Mouse (Mus musculus): ENCODE measurements at regions not wholly inside any gene's neighbourhood (a gene's known extent, or its start where the extent isn't known, plus 50 kb on each side); places are given as distances from the start of the nearest gene placed in this dataset.

DNA sequence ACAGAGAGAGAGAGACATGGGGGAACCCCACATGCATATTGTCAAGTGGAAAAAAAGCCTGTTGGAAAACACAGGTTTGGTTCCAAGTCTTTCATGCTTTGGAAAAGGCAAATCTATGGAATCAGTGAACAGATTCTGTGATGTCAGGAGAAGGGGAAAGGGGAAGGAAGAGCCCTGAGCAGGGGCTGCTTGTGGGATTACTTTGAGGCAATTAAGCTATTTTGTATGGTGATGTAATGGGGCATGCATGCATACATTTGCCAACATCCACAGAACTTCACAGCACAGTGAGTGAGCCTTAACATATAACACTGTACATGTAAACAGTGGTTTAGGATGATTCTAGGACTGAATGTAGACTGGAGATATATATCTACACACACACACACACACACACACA is 221.0 kb upstream of the 9630041A04Rik start:
- H3K9ac ChIP-seq, result no peak overlapping the region
- ATAC-seq (ENCODE audit: low FRiP score), result no peak
- no peak overlapping the region for H3K27ac ChIP-seq
- H3K4me1 ChIP-seq (replicated peaks), result no peaks in the 10 kb centered on the region
- H3K4me2 ChIP-seq, result no peak overlapping the region
- no peak overlapping the region for H3K4me3 ChIP-seq
- no peaks in the 10 kb centered on the region; the same call in 1 of the 2 replicates for H3K9me3 ChIP-seq
- no peaks in the 10 kb centered on the region for H3K27me3 ChIP-seq
- H3K36me3 ChIP-seq, result no peaks in the 10 kb centered on the region

DNA sequence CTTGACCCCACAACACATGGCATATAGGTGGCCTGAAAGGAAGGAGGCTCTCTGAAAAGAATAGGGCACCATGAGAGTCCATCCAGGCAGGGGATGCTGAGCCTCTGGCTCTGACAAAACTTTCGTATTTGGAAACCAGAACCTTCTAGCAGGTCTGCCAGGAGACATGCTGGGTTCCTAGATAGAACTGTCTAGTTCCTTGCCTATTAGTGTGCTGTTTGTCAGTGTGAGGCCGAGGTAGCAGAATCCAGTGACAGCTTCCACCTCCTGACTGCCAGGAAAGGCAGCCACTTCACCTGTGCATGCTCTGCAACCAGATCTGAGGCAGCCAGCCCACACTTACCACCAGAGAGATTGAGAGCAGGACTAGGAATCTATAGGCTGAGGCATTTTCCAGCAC is 245.4 kb upstream of the 9630041A04Rik start:
- no peak overlapping the region for H3K9ac ChIP-seq
- no peaks in the 10 kb centered on the region for H3K9me3 ChIP-seq
- H3K27me3 ChIP-seq, result 0 out of 2 replicates have a peak, but pooled peaks cover 3% of the 10 kb centered on the region
- no peak overlapping the region for H3K4me2 ChIP-seq
- ATAC-seq (ENCODE audit: low FRiP score), result no peak
- no peak overlapping the region for H3K27ac ChIP-seq
- 86% methylated on average over 2 of the region's 2 CpGs for WGBS
- H3K4me3 ChIP-seq, result no peak overlapping the region
- H3K4me1 ChIP-seq (replicated peaks), result no peaks in the 10 kb centered on the region
- no peaks in the 10 kb centered on the region for H3K36me3 ChIP-seq

DNA sequence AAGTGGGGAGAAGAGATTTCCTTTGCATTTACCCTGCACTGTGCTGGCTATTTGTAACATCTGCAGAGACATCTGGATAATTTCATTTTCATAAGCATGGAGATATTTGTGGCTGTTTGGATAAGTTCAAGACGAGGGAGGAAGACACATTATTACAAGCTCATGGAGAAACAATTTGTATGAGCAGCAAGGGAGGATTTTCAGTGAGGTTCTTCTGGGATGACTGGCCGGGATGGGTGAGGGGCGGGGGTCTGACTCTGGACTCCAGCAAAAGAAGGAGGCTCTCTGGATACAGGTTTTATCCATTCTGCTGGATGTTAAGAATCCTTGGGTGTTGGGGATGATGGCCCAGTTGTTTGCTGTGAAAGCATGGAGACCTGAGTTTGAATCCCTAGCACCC is 246.5 kb upstream of the 9630041A04Rik start:
- Histone ChIP-seq H3K27ac (no peak overlapping the region), H3K4me2 (no peak overlapping the region), H3K4me1 (replicated peaks) (no peaks in the 10 kb centered on the region), H3K4me3 (no peak overlapping the region), H3K9ac (no peak overlapping the region), H3K9me3 (no peaks in the 10 kb centered on the region), H3K27me3 (0 out of 2 replicates have a peak, but pooled peaks cover 3% of the 10 kb centered on the region), H3K36me3 (no peaks in the 10 kb centered on the region)
- WGBS, result 81% methylated on average over 3 of the region's 3 CpGs
- no peak for ATAC-seq (ENCODE audit: low FRiP score)

- H3K36me3 ChIP-seq, result no peaks in the 10 kb centered on the region
- H3K9ac ChIP-seq, result no peak overlapping the region
- no peak for ATAC-seq (ENCODE audit: low FRiP score)
- no peaks in the 10 kb centered on the region for H3K9me3 ChIP-seq
- H3K27me3 ChIP-seq, result 0 out of 2 replicates have a peak, but pooled peaks cover 3% of the 10 kb centered on the region
- no peak overlapping the region for H3K4me3 ChIP-seq
- no peaks in the 10 kb centered on the region for H3K4me1 ChIP-seq (replicated peaks)
- no peak overlapping the region for H3K27ac ChIP-seq
- 74% methylated on average over 3 of the region's 3 CpGs for WGBS
- H3K4me2 ChIP-seq, result no peak overlapping the region
These were observed 247.7 kb upstream of the 9630041A04Rik start for GRCm38 (mm10) chr9:101613933-101614332.

GRCm38 (mm10) chr9:101613471-101613870 is 248.2 kb upstream of the 9630041A04Rik start:
- Histone ChIP-seq H3K9ac (no peak overlapping the region), H3K27me3 (0 out of 2 replicates have a peak, but pooled peaks cover 3% of the 10 kb centered on the region), H3K36me3 (no peaks in the 10 kb centered on the region), H3K4me2 (no peak overlapping the region), H3K27ac (no peak overlapping the region), H3K4me1 (replicated peaks) (no peaks in the 10 kb centered on the region), H3K9me3 (no peaks in the 10 kb centered on the region), H3K4me3 (no peak overlapping the region)
- 70% methylated on average over 2 of the region's 2 CpGs for WGBS
- ATAC-seq (ENCODE audit: low FRiP score), result no peak

DNA sequence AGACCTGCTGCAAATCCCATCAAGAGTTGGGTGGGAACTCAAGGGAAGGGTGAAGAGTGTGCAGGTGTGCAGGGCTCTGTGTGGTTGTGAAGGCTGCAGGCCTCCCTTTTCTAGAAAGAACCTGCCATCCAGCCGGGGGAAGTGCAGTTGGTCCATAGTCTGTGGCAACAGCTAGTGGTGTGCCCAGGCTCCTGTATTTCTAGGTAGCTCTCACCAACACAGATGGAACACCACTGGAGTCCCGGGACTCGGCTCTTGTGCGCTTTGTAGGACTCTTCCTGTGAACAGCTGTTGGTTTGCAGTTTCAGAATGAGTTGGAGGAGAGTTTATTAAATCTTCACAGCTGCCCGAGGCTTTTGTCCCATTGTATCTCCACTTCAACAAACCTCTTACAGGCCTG is 248.7 kb upstream of the 9630041A04Rik start:
- Histone ChIP-seq H3K27ac (no peak overlapping the region), H3K36me3 (no peaks in the 10 kb centered on the region), H3K9ac (no peak overlapping the region), H3K9me3 (no peaks in the 10 kb centered on the region), H3K4me2 (no peak overlapping the region), H3K4me1 (replicated peaks) (no peaks in the 10 kb centered on the region), H3K27me3 (0 out of 2 replicates have a peak, but pooled peaks cover 3% of the 10 kb centered on the region), H3K4me3 (no peak overlapping the region)
- 91% methylated on average over 5 of the region's 5 CpGs for WGBS
- no peak for ATAC-seq (ENCODE audit: low FRiP score)

DNA sequence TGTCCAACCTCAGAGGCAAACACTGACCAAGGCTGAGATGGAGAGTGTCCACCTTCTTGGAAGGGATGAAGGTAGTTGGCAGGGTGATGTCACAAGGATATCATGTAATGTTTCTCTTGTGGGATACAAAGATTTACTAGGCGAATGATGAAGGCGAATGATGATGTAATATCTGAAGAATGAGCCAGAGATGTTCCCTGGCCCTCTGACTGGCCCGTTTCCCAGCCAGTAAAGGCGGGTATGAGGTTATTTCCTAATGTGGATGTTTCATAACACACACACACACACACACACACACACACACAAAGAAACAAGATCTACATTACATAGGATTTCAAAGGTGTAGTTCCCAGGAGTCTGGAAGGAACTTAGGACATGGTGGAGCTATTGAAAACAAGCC is 249.1 kb upstream of the 9630041A04Rik start:
- 89% methylated on average over 4 of the region's 4 CpGs for WGBS
- no peaks in the 10 kb centered on the region for H3K9me3 ChIP-seq
- H3K4me3 ChIP-seq, result no peak overlapping the region
- no peaks in the 10 kb centered on the region for H3K4me1 ChIP-seq (replicated peaks)
- H3K36me3 ChIP-seq, result no peaks in the 10 kb centered on the region
- no peak overlapping the region for H3K27ac ChIP-seq
- 0 out of 2 replicates have a peak, but pooled peaks cover 3% of the 10 kb centered on the region for H3K27me3 ChIP-seq
- H3K9ac ChIP-seq, result no peak overlapping the region
- no peak for ATAC-seq (ENCODE audit: low FRiP score)
- H3K4me2 ChIP-seq, result no peak overlapping the region

DNA sequence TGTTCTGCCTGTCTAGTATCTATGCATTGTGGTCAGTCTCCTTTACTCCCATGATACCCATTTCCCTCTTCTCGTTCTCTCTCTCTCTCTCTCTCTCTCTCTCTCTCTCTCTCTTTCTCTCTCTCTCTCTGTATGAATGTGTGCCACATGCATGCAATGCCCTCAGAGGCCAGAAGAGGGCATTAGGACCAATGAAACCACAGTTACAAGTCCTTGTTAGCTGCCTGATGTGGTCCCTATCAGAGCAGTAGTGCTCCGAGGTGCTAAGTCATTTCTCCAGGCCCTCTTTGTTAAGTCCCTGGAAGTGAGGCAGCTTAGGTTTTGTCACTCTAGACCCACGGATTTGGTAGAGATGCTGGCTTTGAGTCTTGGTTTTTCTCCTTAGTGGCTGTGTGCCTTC is 250.2 kb upstream of the 9630041A04Rik start:
- Histone ChIP-seq H3K36me3 (no peaks in the 10 kb centered on the region), H3K27me3 (0 out of 2 replicates have a peak, but pooled peaks cover 3% of the 10 kb centered on the region)

GRCm38 (mm10) chr9:101610806-101611443 is 250.7 kb upstream of the 9630041A04Rik start:
- no peak overlapping the region for H3K4me3 ChIP-seq
- H3K9ac ChIP-seq, result no peak overlapping the region
- H3K27ac ChIP-seq, result no peak overlapping the region
- H3K9me3 ChIP-seq, result no peaks in the 10 kb centered on the region
- H3K4me1 ChIP-seq (replicated peaks), result no peaks in the 10 kb centered on the region
- 0 out of 2 replicates have a peak, but pooled peaks cover 3% of the 10 kb centered on the region for H3K27me3 ChIP-seq
- no peak overlapping the region for H3K4me2 ChIP-seq
- no peak for ATAC-seq (ENCODE audit: low FRiP score)
- H3K36me3 ChIP-seq, result no peaks in the 10 kb centered on the region
- 78% methylated on average over 8 of the region's 8 CpGs for WGBS

More for the DNA sequence above, 250.2 kb upstream of the 9630041A04Rik start:
- Histone ChIP-seq H3K9ac (no peak overlapping the region), H3K27ac (no peak overlapping the region), H3K4me1 (replicated peaks) (no peaks in the 10 kb centered on the region), H3K4me3 (no peak overlapping the region), H3K4me2 (no peak overlapping the region), H3K9me3 (no peaks in the 10 kb centered on the region)
- ATAC-seq (ENCODE audit: low FRiP score), result no peak
- 19% methylated on average over 3 of the region's 3 CpGs for WGBS

DNA sequence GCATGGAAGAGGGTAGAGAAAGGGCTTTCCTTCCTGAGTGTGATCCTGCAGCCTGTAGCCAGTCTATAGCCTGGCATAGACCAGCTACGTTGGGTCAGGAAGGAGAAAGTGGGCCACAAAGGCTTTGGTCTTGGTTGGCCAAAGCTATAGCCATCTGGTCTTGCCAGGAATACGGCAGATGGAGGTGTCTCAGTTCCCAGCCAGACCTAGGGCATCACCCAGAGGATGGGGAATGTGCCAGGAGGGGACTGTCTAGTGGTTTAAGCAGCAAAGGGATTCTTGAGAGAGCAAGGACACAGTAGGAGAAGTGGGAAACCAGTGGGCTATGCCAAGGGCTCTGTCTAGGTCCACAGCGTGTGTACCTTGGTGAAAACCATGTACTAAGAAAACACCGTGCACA is 251.3 kb upstream of the 9630041A04Rik start:
- Histone ChIP-seq H3K27me3 (0 out of 2 replicates have a peak, but pooled peaks cover 3% of the 10 kb centered on the region), H3K4me1 (replicated peaks) (no peaks in the 10 kb centered on the region), H3K9me3 (no peaks in the 10 kb centered on the region), H3K36me3 (no peaks in the 10 kb centered on the region), H3K4me2 (no peak overlapping the region), H3K9ac (no peak overlapping the region), H3K27ac (no peak overlapping the region), H3K4me3 (no peak overlapping the region)
- no peak for ATAC-seq (ENCODE audit: low FRiP score)
- 89% methylated on average over 4 of the region's 4 CpGs for WGBS

- Histone ChIP-seq H3K4me1 (replicated peaks) (0 out of 2 replicates have a peak, but pooled peaks cover 4% of the 10 kb centered on the region), H3K9me3 (no peaks in the 10 kb centered on the region), H3K36me3 (no peaks in the 10 kb centered on the region), H3K27me3 (no peaks in the 10 kb centered on the region), H3K4me2 (no peak overlapping the region), H3K9ac (no peak overlapping the region), H3K4me3 (no peak overlapping the region), H3K27ac (no peak overlapping the region)
- 72% methylated on average over 6 of the region's 6 CpGs for WGBS
- no peak for ATAC-seq (ENCODE audit: low FRiP score)
These were observed 258.8 kb upstream of the 9630041A04Rik start for GRCm38 (mm10) chr9:101602799-101603198.

GRCm38 (mm10) chr9:101596898-101597297 is 264.7 kb upstream of the 9630041A04Rik start:
- H3K4me1 ChIP-seq (replicated peaks), result no peaks in the 10 kb centered on the region
- no peaks in the 10 kb centered on the region for H3K27me3 ChIP-seq
- no peak for ATAC-seq (ENCODE audit: low FRiP score)
- H3K9me3 ChIP-seq, result no peaks in the 10 kb centered on the region
- no peak overlapping the region for H3K9ac ChIP-seq
- 87% methylated on average over 3 of the region's 3 CpGs for WGBS
- H3K4me2 ChIP-seq, result no peak overlapping the region
- H3K4me3 ChIP-seq, result no peak overlapping the region
- no peaks in the 10 kb centered on the region for H3K36me3 ChIP-seq
- no peak overlapping the region for H3K27ac ChIP-seq

DNA sequence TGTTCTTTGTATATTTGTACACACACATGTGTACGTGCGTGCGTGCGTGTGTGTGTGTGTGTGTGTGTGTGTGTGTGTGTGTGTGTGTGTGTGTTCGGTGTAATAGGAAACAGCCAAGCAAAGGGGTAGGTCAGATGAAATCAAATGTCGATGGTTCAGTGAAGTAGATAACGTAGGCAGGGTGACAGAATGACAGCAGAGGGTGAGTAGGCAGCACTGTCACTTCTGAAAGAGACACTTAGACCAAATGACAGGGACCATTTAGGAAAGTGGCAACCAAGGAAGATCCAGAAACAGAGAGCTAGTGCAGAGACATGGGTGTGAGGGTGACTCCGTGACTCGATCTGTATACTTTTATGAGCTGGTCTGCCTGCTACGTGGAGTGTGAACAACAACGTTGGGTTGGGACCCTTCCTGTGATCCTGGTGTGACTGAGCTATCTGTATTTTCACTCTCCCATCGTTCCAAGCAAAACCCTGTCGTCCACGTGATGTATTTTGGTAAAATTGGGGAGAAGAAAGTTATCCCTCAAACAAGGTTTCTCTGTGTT is 266.5 kb upstream of the 9630041A04Rik start:
- H3K9me3 ChIP-seq, result no peaks in the 10 kb centered on the region
- H3K36me3 ChIP-seq, result no peaks in the 10 kb centered on the region
- H3K4me1 ChIP-seq (replicated peaks), result no peaks in the 10 kb centered on the region
- no peak overlapping the region for H3K9ac ChIP-seq
- H3K4me2 ChIP-seq, result no peak overlapping the region
- H3K4me3 ChIP-seq, result no peak overlapping the region
- ATAC-seq (ENCODE audit: low FRiP score), result no peak
- H3K27me3 ChIP-seq, result no peaks in the 10 kb centered on the region
- 86% methylated on average over 14 of the region's 14 CpGs for whole genome bisulfite sequencing
- no peak overlapping the region for H3K27ac ChIP-seq
